Mouse (Mus musculus) testis, adult 2 months (tissue): Measurements from ENCODE around the gene Phf1.

Source experiments
- CTCF ChIP-seq: fragments of 200-500 bp; IDR thresholded peaks from 2 replicates; pipeline ENCODE4 v1.5.1; 2012; ENCODE audit warnings: low read depth, mild to moderate bottlenecking, inconsistent platforms, low read length, moderate library complexity; ENCODE audit not compliant: control insufficient read depth, insufficient read depth, insufficient replicate concordance
- POLR2A ChIP-seq: fragments of 200-500 bp; IDR thresholded peaks from 2 replicates; pipeline ENCODE4 v1.6.1; 2012; ENCODE audit warnings: low read depth, mild to moderate bottlenecking, inconsistent platforms, low read length, moderate library complexity; ENCODE audit not compliant: control insufficient read depth

GRCm38 (mm10) chr17:26915248-26915647, 17.6 kb upstream of the Phf1 start:
- TF ChIP-seq CTCF (no peak), POLR2A (no peak)
